In genomic region chr6:82040834-82041487, GRCm38 (mm10) we compare ENCODE assay signal across 8 mouse cellular contexts. TPM values are rescaled to one million over a fixed set of nuclear protein-coding genes. Genes with fewer than 3 reads are reported as not detected.
A peak's percentile ranks its signal among the peaks of the same experiment; 100 is the strongest.
DNase-seq lines count a peak whose midpoint lies in the region; ATAC-seq and TF ChIP-seq lines count a peak whose summit lies in the region.

Eva1a (plus strand) TSS chr6:82041043.

- peak within 1 kb of the TSS; percentile 94 for H3K27ac ChIP-seq in kidney, embryonic 15.5 days
- H3K27ac ChIP-seq in limb, embryonic 15.5 days: peak within 1 kb of the TSS; percentile 88

- peak; percentile 38 for ATAC-seq in kidney, embryonic 15.5 days (replicated peaks; ENCODE audit: low FRiP score)
- peak; percentile 40 for ATAC-seq in Patski
- ATAC-seq in limb, embryonic 15.5 days (ENCODE audit: insufficient number of reproducible peaks, low FRiP score, low TSS enrichment, low read depth): peak; percentile 46

- peak within 1 kb of the TSS; percentile 91 for H3K4me2 ChIP-seq in kidney, embryonic 15.5 days
- peak within 1 kb of the TSS; percentile 85 for H3K4me2 ChIP-seq in limb, embryonic 15.5 days

- H3K9me3 ChIP-seq in kidney, embryonic 15.5 days (replicated peaks): no peaks in the 10 kb centered on the region
- H3K9me3 ChIP-seq in limb, embryonic 15.5 days: no peaks in the 10 kb centered on the region

- in situ Hi-C loops in Patski (cut with MboI; ENCODE audit: low pct_unique_long_range_greater_than_20kb): loop anchor here (5.0 kb wide), 2 partner anchors 54 to 76 kb away; no protein-coding TSS in a partner anchor

- no peaks in the 10 kb centered on the region for H3K27me3 ChIP-seq in kidney, embryonic 15.5 days
- no peaks in the 10 kb centered on the region for H3K27me3 ChIP-seq in Patski
- peaks cover 3% of the 10 kb centered on the region; the same call in 1 of the 2 replicates for H3K27me3 ChIP-seq in limb, embryonic 15.5 days

- H3K36me3 ChIP-seq in kidney, embryonic 15.5 days: no peaks in the 10 kb centered on the region
- H3K36me3 ChIP-seq in limb, embryonic 15.5 days: no peaks in the 10 kb centered on the region

- H3K9ac ChIP-seq in kidney, embryonic 15.5 days: peak within 1 kb of the TSS; percentile 64
- H3K9ac ChIP-seq in limb, embryonic 15.5 days: peak within 1 kb of the TSS; percentile 56

- no peak for TF ChIP-seq CTCF in Patski (IDR thresholded peaks at IDR 0.05)

- no peak for DNase-seq in kidney, adult 18-20 months
- DNase-seq in Patski (ENCODE audit: low read depth, low spot score): no peak
- peak; percentile 37 for DNase-seq in forelimb bud, embryonic 11.5 days (ENCODE audit: low read depth, low spot score)
- no peak for DNase-seq in adrenal gland, postnatal 25 days
- DNase-seq in spleen, postnatal 14 days (ENCODE audit: low spot score in 2 of 2): no peak
- DNase-seq in frontal cortex, postnatal 36 days (ENCODE audit: low spot score in 2 of 2): no peak

- H3K4me3 ChIP-seq in kidney, embryonic 15.5 days (replicated peaks): peak within 1 kb of the TSS; percentile 69
- peak within 1 kb of the TSS; percentile 67 for H3K4me3 ChIP-seq in limb, embryonic 15.5 days

- POLR2A ChIA-PET in Patski (lab: Charles Lee): interaction anchor here (0.8 to 4.9 kb wide), 5 partner anchors 11 to 53 kb away, joined by 3 to 31 read pairs (median 6); no protein-coding TSS in a partner anchor

- CTCF ChIA-PET in Patski (lab: Charles Lee): interaction anchor here (0.8 to 9.2 kb wide), 5 partner anchors 20 to 78 kb away, joined by 3 to 73 read pairs (median 10); no protein-coding TSS in a partner anchor

- WGBS in kidney, embryonic 15.5 days: 10% methylated on average over 11 of the region's 11 CpGs
- 7% methylated on average over 11 of the region's 11 CpGs for WGBS in limb, embryonic 15.5 days

- H3K4me1 ChIP-seq in kidney, embryonic 15.5 days: peaks cover 40% of the 10 kb centered on the region
- peaks cover 50% of the 10 kb centered on the region for H3K4me1 ChIP-seq in limb, embryonic 15.5 days

RNA-seq across cellular contexts. Expression of gene Eva1a, which starts in this region (rescaled TPM):
- 42.5 and 42.8 TPM in 2 replicates for polyA plus RNA-seq in kidney, embryonic 15.5 days (2015; fragmentation: Nextera tagmentation; extraction: Ambion mirVana)
- 48.0 TPM for polyA plus RNA-seq in Patski (2021)
- 27.2 and 28.9 TPM in 2 replicates for polyA plus RNA-seq in limb, embryonic 15.5 days (2015; fragmentation: Nextera tagmentation; extraction: Ambion mirVana)
- total RNA-seq in adrenal gland, postnatal 25 days (2021): 1.8 and 3.1 TPM in 2 replicates
